Mouse (Mus musculus): ENCODE data around the gene Ankrd36. TPM values are rescaled to one million over a fixed set of nuclear protein-coding genes. Genes with fewer than 3 reads are reported as not detected.

Ankrd36 gene
- total RNA-seq (2014; rRNA removed) (not detected in 2 replicates), polyA plus RNA-seq (2015; fragmentation: Nextera tagmentation; extraction: Ambion mirVana) (not detected in 2 replicates)

GRCm38 (mm10) chr11:5569474-5569873 lies at the start of gene Ankrd36:
Gene Ankrd36, plus strand, starts transcription at chr11:5569684.
- H3K9me3 ChIP-seq (ENCODE audit: low read length): no peaks in the 10 kb centered on the region
- no peak within 1 kb of the TSS for H3K9ac ChIP-seq (replicated peaks; ENCODE audit: low read length)
- ATAC-seq (no peak), DNase-seq (ENCODE audit: low spot score) (peak; percentile 2)
- no peak within 1 kb of the TSS for H3K4me3 ChIP-seq (ENCODE audit: low read length)
- H3K36me3 ChIP-seq (ENCODE audit: insufficient read depth, low read length): no peaks in the 10 kb centered on the region
- H3K27ac ChIP-seq: no peak within 1 kb of the TSS
- no peaks in the 10 kb centered on the region for H3K27me3 ChIP-seq (ENCODE audit: insufficient read depth, low read length)
- WGBS: 60% methylated on average over 12 of the region's 12 CpGs
- TF ChIP-seq CTCF (IDR thresholded peaks at IDR 0.05; ENCODE audit: low read depth): no peak
- H3K4me2 ChIP-seq (ENCODE audit: low read depth, low read length): no peak within 1 kb of the TSS
- no peaks in the 10 kb centered on the region for H3K4me1 ChIP-seq (ENCODE audit: insufficient read depth, low read length)

GRCm38 (mm10) chr11:5520412-5521265 lies 48.8 kb upstream of the Ankrd36 start, which contains the start of gene Xbp1:
Gene Xbp1, plus strand, starts transcription at chr11:5520659.
- Histone ChIP-seq H3K4me2 (ENCODE audit: low read depth, low read length) (peak within 1 kb of the TSS; percentile 71), H3K27me3 (ENCODE audit: insufficient read depth, low read length) (no peaks in the 10 kb centered on the region), H3K36me3 (ENCODE audit: insufficient read depth, low read length) (peaks cover 25% of the 10 kb centered on the region), H3K9me3 (ENCODE audit: low read length) (no peaks in the 10 kb centered on the region), H3K27ac (peak within 1 kb of the TSS; percentile 97), H3K4me3 (ENCODE audit: low read length) (peak within 1 kb of the TSS; percentile 82), H3K4me1 (ENCODE audit: insufficient read depth, low read length) (peaks cover 6% of the 10 kb centered on the region), H3K9ac (replicated peaks; ENCODE audit: low read length) (peak within 1 kb of the TSS; percentile 99)
- TF ChIP-seq CTCF (IDR thresholded peaks at IDR 0.05; ENCODE audit: low read depth): no peak; the same call in 1 of the 2 replicates
- ATAC-seq (peak; percentile 97), DNase-seq (ENCODE audit: low spot score) (peak; percentile 97)
- under 1% methylated on average over 53 of the region's 72 CpGs for WGBS

GRCm38 (mm10) chr11:5521266-5521515 lies 48.3 kb upstream of the Ankrd36 start:
- peaks cover 29% of the 10 kb centered on the region for H3K36me3 ChIP-seq (ENCODE audit: insufficient read depth, low read length)
- H3K9me3 ChIP-seq (ENCODE audit: low read length): no peaks in the 10 kb centered on the region
- ATAC-seq (peak; percentile 36), DNase-seq (ENCODE audit: low spot score) (no peak)
- H3K4me3 ChIP-seq (ENCODE audit: low read length): peak overlapping the region; percentile 82
- 0% methylated on average over 13 of the region's 13 CpGs for WGBS
- peak overlapping the region; percentile 97 for H3K27ac ChIP-seq
- no peak for TF ChIP-seq CTCF (IDR thresholded peaks at IDR 0.05; ENCODE audit: low read depth)
- H3K9ac ChIP-seq (replicated peaks; ENCODE audit: low read length): peak overlapping the region; percentile 99
- H3K4me1 ChIP-seq (ENCODE audit: insufficient read depth, low read length): peaks cover 6% of the 10 kb centered on the region
- H3K4me2 ChIP-seq (ENCODE audit: low read depth, low read length): peak overlapping the region; percentile 71
- no peaks in the 10 kb centered on the region for H3K27me3 ChIP-seq (ENCODE audit: insufficient read depth, low read length)

GRCm38 (mm10) chr11:5521516-5522291 lies 47.8 kb upstream of the Ankrd36 start:
- TF ChIP-seq CTCF (IDR thresholded peaks at IDR 0.05; ENCODE audit: low read depth): peak; percentile 70
- under 1% methylated on average over 34 of the region's 34 CpGs for WGBS
- ATAC-seq: peak; percentile 52

GRCm38 (mm10) chr11:5522798-5523415 lies 46.6 kb upstream of the Ankrd36 start:
- Histone ChIP-seq H3K27me3 (ENCODE audit: insufficient read depth, low read length) (no peaks in the 10 kb centered on the region), H3K9me3 (ENCODE audit: low read length) (no peaks in the 10 kb centered on the region), H3K4me3 (ENCODE audit: low read length) (no peak overlapping the region), H3K36me3 (ENCODE audit: insufficient read depth, low read length) (peaks cover 34% of the 10 kb centered on the region), H3K27ac (no peak overlapping the region), H3K4me1 (ENCODE audit: insufficient read depth, low read length) (peaks cover 6% of the 10 kb centered on the region), H3K4me2 (ENCODE audit: low read depth, low read length) (peak overlapping the region; percentile 71; the same call in 1 of the 2 replicates), H3K9ac (replicated peaks; ENCODE audit: low read length) (no peak overlapping the region)
- WGBS: 89% methylated on average over 11 of the region's 11 CpGs
- no peak for ATAC-seq
- no peak for DNase-seq (ENCODE audit: low spot score)
- no peak for TF ChIP-seq CTCF (IDR thresholded peaks at IDR 0.05; ENCODE audit: low read depth)

More at GRCm38 (mm10) chr11:5521516-5522291, 47.8 kb upstream of the Ankrd36 start:
- Histone ChIP-seq H3K27ac (peak overlapping the region; percentile 97), H3K9me3 (ENCODE audit: low read length) (no peaks in the 10 kb centered on the region), H3K4me1 (ENCODE audit: insufficient read depth, low read length) (peaks cover 6% of the 10 kb centered on the region), H3K27me3 (ENCODE audit: insufficient read depth, low read length) (no peaks in the 10 kb centered on the region), H3K9ac (replicated peaks; ENCODE audit: low read length) (peak overlapping the region; percentile 99), H3K4me3 (ENCODE audit: low read length) (peak overlapping the region; percentile 82), H3K4me2 (ENCODE audit: low read depth, low read length) (peak overlapping the region; percentile 71), H3K36me3 (ENCODE audit: insufficient read depth, low read length) (peaks cover 29% of the 10 kb centered on the region)
- DNase-seq (ENCODE audit: low spot score): peak; percentile 84

- Histone ChIP-seq H3K9ac (replicated peaks; ENCODE audit: low read length) (no peak overlapping the region), H3K4me2 (ENCODE audit: low read depth, low read length) (no peak overlapping the region), H3K27me3 (ENCODE audit: insufficient read depth, low read length) (no peaks in the 10 kb centered on the region), H3K4me1 (ENCODE audit: insufficient read depth, low read length) (peaks cover 6% of the 10 kb centered on the region), H3K27ac (no peak overlapping the region), H3K36me3 (ENCODE audit: insufficient read depth, low read length) (peaks cover 50% of the 10 kb centered on the region), H3K9me3 (ENCODE audit: low read length) (no peaks in the 10 kb centered on the region), H3K4me3 (ENCODE audit: low read length) (no peak overlapping the region)
- 87% methylated on average over 4 of the region's 4 CpGs for WGBS
- no peak for DNase-seq (ENCODE audit: low spot score)
- no peak for TF ChIP-seq CTCF (IDR thresholded peaks at IDR 0.05; ENCODE audit: low read depth)
- ATAC-seq: no peak
These were observed 44.1 kb upstream of the Ankrd36 start for GRCm38 (mm10) chr11:5525418-5525817.
